Mouse (Mus musculus) embryo, embryonic 9.5 days (tissue): ENCODE measurements around the gene Haao.
A peak's percentile ranks its signal among the peaks of the same experiment; 100 is the strongest.

Source experiments
- DNase-seq: peaks from one replicate; pipeline ENCODE4 v3.0.0-alpha.2; 2017; ENCODE audit errors: extremely low spot score

The Haao gene

GRCm38 (mm10) chr17:83847815-83848214, at the start of gene Haao:
TSS of gene Haao (minus strand) at chr17:83847963.
- no peak for DNase-seq

GRCm38 (mm10) chr17:83897361-83897799, 49.6 kb upstream of the Haao start:
- DNase-seq = peak; percentile 56

GRCm38 (mm10) chr17:83896723-83897122, 49.0 kb upstream of the Haao start:
- DNase-seq = peak; percentile 57

- DNase-seq = peak; percentile 35
Observed at GRCm38 (mm10) chr17:83895321-83895770, 47.6 kb upstream of the Haao start.

GRCm38 (mm10) chr17:83893134-83893533, 45.4 kb upstream of the Haao start:
- DNase-seq = no peak

GRCm38 (mm10) chr17:83891864-83892263, 44.1 kb upstream of the Haao start:
- DNase-seq = no peak

GRCm38 (mm10) chr17:83890373-83890696, 42.6 kb upstream of the Haao start:
- peak; percentile 14 for DNase-seq

- peak; percentile 35 for DNase-seq
Observed at GRCm38 (mm10) chr17:83889691-83890372, 42.1 kb upstream of the Haao start.

GRCm38 (mm10) chr17:83889329-83889690, 41.5 kb upstream of the Haao start:
- DNase-seq = no peak

- no peak for DNase-seq
Observed at GRCm38 (mm10) chr17:83887241-83887640, 39.5 kb upstream of the Haao start.

GRCm38 (mm10) chr17:83886395-83886794, 38.6 kb upstream of the Haao start:
- no peak for DNase-seq

- DNase-seq = no peak
Observed at GRCm38 (mm10) chr17:83885750-83886149, 38.0 kb upstream of the Haao start.

GRCm38 (mm10) chr17:83885021-83885582, 37.3 kb upstream of the Haao start:
- DNase-seq = no peak

GRCm38 (mm10) chr17:83882788-83883187, 35.0 kb upstream of the Haao start:
- DNase-seq = no peak

GRCm38 (mm10) chr17:83881071-83881470, 33.3 kb upstream of the Haao start:
- DNase-seq = no peak

- no peak for DNase-seq
Observed at GRCm38 (mm10) chr17:83880174-83880710, 32.5 kb upstream of the Haao start.

GRCm38 (mm10) chr17:83879631-83880030, 31.9 kb upstream of the Haao start:
- DNase-seq = no peak

- DNase-seq = no peak
Observed at GRCm38 (mm10) chr17:83874610-83875009, 26.8 kb upstream of the Haao start.

- DNase-seq = no peak
Observed at GRCm38 (mm10) chr17:83873363-83874141, 25.8 kb upstream of the Haao start.

- DNase-seq = peak; percentile 88
Observed at GRCm38 (mm10) chr17:83872806-83873348, 25.1 kb upstream of the Haao start.

GRCm38 (mm10) chr17:83871354-83871753, 23.6 kb upstream of the Haao start:
- DNase-seq = no peak

GRCm38 (mm10) chr17:83870385-83870784, 22.6 kb upstream of the Haao start:
- no peak for DNase-seq
